Mouse (Mus musculus) C2C12 (cell line): ENCODE measurements around the gene Tet3.

Experiments
- CTCF ChIP-seq: IDR thresholded peaks from one replicate; pipeline ENCODE4 v1.5.1; 2011; ENCODE audit not compliant: control insufficient read depth, insufficient read depth, insufficient read length
- MAX ChIP-seq: IDR thresholded peaks from one replicate; pipeline ENCODE4 v1.6.1; 2011; ENCODE audit warnings: mild to moderate bottlenecking, control low read depth
- MYOG ChIP-seq: IDR thresholded peaks from one replicate; pipeline ENCODE4 v1.6.1; 2011; ENCODE audit not compliant: control insufficient read depth, insufficient read length; ENCODE audit errors: extremely low read depth

- no peak for TF ChIP-seq CTCF
- TF ChIP-seq MYOG = no peak
- no peak for TF ChIP-seq MAX
Measured at GRCm38 (mm10) chr6:83459034-83459644, at the start of gene Tet3.
